Mouse (Mus musculus) liver, embryonic 14.5 days (tissue): ENCODE measurements around the gene Gpr19.

Source experiments
- CTCF ChIP-seq: IDR thresholded peaks from 2 replicates; pipeline ENCODE4 v1.5.1; 2016; ENCODE audit warnings: antibody characterized with exemption, low read depth, control low read depth
- EP300 ChIP-seq: IDR thresholded peaks from 2 replicates; pipeline ENCODE4 v1.6.1; 2016; ENCODE audit warnings: antibody characterized with exemption, low read depth

DNA sequence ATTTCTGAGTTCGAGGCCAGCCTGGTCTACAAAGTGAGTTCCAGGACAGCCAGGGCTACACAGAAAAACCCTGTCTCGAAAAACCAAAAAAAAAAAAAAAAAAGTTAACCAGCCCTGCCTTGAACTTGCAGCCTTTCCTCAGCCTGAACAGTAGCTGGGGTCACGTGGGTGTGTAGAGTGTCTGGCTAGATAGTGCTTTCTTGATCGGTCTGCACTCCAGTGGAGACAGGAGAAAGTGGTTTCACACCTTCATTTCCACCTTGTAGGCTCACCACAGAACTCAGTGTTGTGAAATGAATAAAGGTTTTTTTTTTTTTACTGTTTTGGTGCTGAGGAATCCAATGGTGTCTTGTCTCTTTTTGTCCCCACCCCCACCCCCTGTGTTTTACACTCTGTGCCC, 5.0 kb upstream of the Gpr19 start:
- TF ChIP-seq CTCF (no peak), EP300 (no peak)
